Comparison of ENCODE assay signal across 9 mouse cellular contexts in genomic region chr11:3761339-3761738, GRCm38 (mm10).
DNase-seq lines count a peak whose midpoint lies in the region; ATAC-seq and TF ChIP-seq lines count a peak whose summit lies in the region.
"Had no signal": no experiment of that assay in that cellular context is flagged by ENCODE, and none has a peak within 500 bp of the region (broad histone marks: within the 10 kb centered on the region; RNA-seq: fewer than 3 reads in every experiment).

No protein-coding gene starts in this region.

- H3K4me2 ChIP-seq in forebrain, embryonic 11.5 days (ENCODE audit: low read depth, low read length, severe bottlenecking): peak overlapping the region; percentile 88
- H3K4me2 ChIP-seq in liver, embryonic 14.5 days (ENCODE audit: low read depth): peak overlapping the region; percentile 51

- intact Hi-C loops in gastrocnemius, adult 2 months (cut with DNase I): no loop called here

- DNase-seq in gastrocnemius, adult 2 months: no peak
- no peak for DNase-seq in gastrocnemius, adult 18-20 months (ENCODE audit: low spot score)
- DNase-seq in forebrain, embryonic 11.5 days (ENCODE audit: low spot score): no peak
- DNase-seq in liver, embryonic 14.5 days (ENCODE audit: low read depth in 3 of 3, low spot score in 3 of 3): no peak
- DNase-seq in layer of hippocampus, adult 11-12 months (ENCODE audit: low spot score): no peak
- DNase-seq in layer of hippocampus, postnatal 25 days (ENCODE audit: extremely low spot score in 1 of 2, low spot score in 1 of 2): no peak
- DNase-seq: gastrocnemius, postnatal 14 days had no signal

- H3K9me3 ChIP-seq in ES-Bruce4 (replicated peaks; ENCODE audit: control insufficient read depth, insufficient read depth, low read length, poor library complexity, severe bottlenecking): no peaks in the 10 kb centered on the region
- H3K9me3 ChIP-seq in forebrain, embryonic 11.5 days (ENCODE audit: control insufficient read depth, low read length): no peaks in the 10 kb centered on the region
- H3K9me3 ChIP-seq in liver, embryonic 14.5 days (ENCODE audit: control insufficient read depth, low read length): no peaks in the 10 kb centered on the region

- no peak for TF ChIP-seq EP300 in ES-Bruce4 (IDR thresholded peaks at IDR 0.05; ENCODE audit: insufficient read depth, low read depth, low read length)
- no peak for TF ChIP-seq EP300 in liver, embryonic 14.5 days (IDR thresholded peaks at IDR 0.05; ENCODE audit: low read depth)

- H3K27me3 ChIP-seq in ES-Bruce4 (ENCODE audit: control insufficient read depth, insufficient read depth, low read length, poor library complexity, severe bottlenecking): peaks cover 15% of the 10 kb centered on the region
- H3K27me3 ChIP-seq in forebrain, embryonic 11.5 days (ENCODE audit: control insufficient read depth, insufficient read depth, low read length): peaks cover 17% of the 10 kb centered on the region
- peaks cover 29% of the 10 kb centered on the region for H3K27me3 ChIP-seq in liver, embryonic 14.5 days (ENCODE audit: control insufficient read depth, insufficient read depth, low read length)

- H3K36me3 ChIP-seq in ES-Bruce4 (ENCODE audit: control insufficient read depth, insufficient read depth, low read length, poor library complexity, severe bottlenecking): no peaks in the 10 kb centered on the region
- H3K36me3 ChIP-seq in forebrain, embryonic 11.5 days (ENCODE audit: control insufficient read depth, insufficient read depth, low read length): no peaks in the 10 kb centered on the region
- no peaks in the 10 kb centered on the region for H3K36me3 ChIP-seq in liver, embryonic 14.5 days (replicated peaks; ENCODE audit: control insufficient read depth, insufficient read depth, low read depth)

- H3K4me3 ChIP-seq in gastrocnemius, adult 2 months: peak overlapping the region; percentile 73
- H3K4me3 ChIP-seq in ES-Bruce4 (ENCODE audit: low read depth, low read length): peak overlapping the region; percentile 62
- H3K4me3 ChIP-seq in forebrain, embryonic 11.5 days (ENCODE audit: low read depth, low read length): peak overlapping the region; percentile 51
- peak overlapping the region in 1 of 2 experiments; percentile 38; a peak in 2 of 4 replicates for H3K4me3 ChIP-seq in liver, embryonic 14.5 days (ENCODE audit: insufficient read depth in 1 of 2, low read depth in 2 of 2, low read length in 2 of 2)

- H3K9ac ChIP-seq in ES-Bruce4 (ENCODE audit: low read depth, poor library complexity, severe bottlenecking): peak overlapping the region; percentile 84
- peak overlapping the region; percentile 58 for H3K9ac ChIP-seq in forebrain, embryonic 11.5 days (ENCODE audit: low read length)
- no peak overlapping the region for H3K9ac ChIP-seq in liver, embryonic 14.5 days (replicated peaks)

- H3K27ac ChIP-seq in gastrocnemius, adult 2 months: no peak overlapping the region
- H3K27ac ChIP-seq in ES-Bruce4 (ENCODE audit: insufficient read depth, low read length): no peak overlapping the region
- H3K27ac ChIP-seq in forebrain, embryonic 11.5 days (ENCODE audit: low read depth, low read length): no peak overlapping the region
- no peak overlapping the region for H3K27ac ChIP-seq in liver, embryonic 14.5 days

- no peak for TF ChIP-seq POLR2A in ES-Bruce4 (IDR thresholded peaks at IDR 0.05; ENCODE audit: insufficient read depth, low read length)

- no peak for ATAC-seq in forebrain, embryonic 11.5 days (replicated peaks; ENCODE audit: low FRiP score)
- no peak for ATAC-seq in liver, embryonic 14.5 days (ENCODE audit: insufficient read depth)
- no peak for ATAC-seq in erythroblast, adult 5-6 weeks (replicated peaks; ENCODE audit: low FRiP score, poor library complexity, severe bottlenecking)

- no peaks in the 10 kb centered on the region for H3K4me1 ChIP-seq in ES-Bruce4 (ENCODE audit: control insufficient read depth, insufficient read depth, low read length)
- peaks cover 5% of the 10 kb centered on the region for H3K4me1 ChIP-seq in forebrain, embryonic 11.5 days (replicated peaks; ENCODE audit: control insufficient read depth, insufficient read depth, low read length)
- H3K4me1 ChIP-seq in liver, embryonic 14.5 days (replicated peaks; ENCODE audit: control insufficient read depth in 2 of 2, insufficient read depth in 2 of 2, low read length in 1 of 2): no peaks in the 10 kb centered on the region; a peak in 1 of 4 replicates

- no peak for TF ChIP-seq CTCF in gastrocnemius, adult 2 months (IDR thresholded peaks at IDR 0.05)
- no peak for TF ChIP-seq CTCF in ES-Bruce4 (IDR thresholded peaks at IDR 0.05; ENCODE audit: low read depth, low read length)
- no peak for TF ChIP-seq CTCF in liver, embryonic 14.5 days (IDR thresholded peaks at IDR 0.05; ENCODE audit: low read depth)

- 7% methylated on average over 11 of the region's 11 CpGs for WGBS in forebrain, embryonic 11.5 days
- 21% methylated on average over 10 of the region's 11 CpGs for WGBS in liver, embryonic 14.5 days (ENCODE audit: insufficient replicate concordance)
